Mouse (Mus musculus): ENCODE measurements around the gene Gpr137. TPM values are rescaled to one million over a fixed set of nuclear protein-coding genes. Genes with fewer than 3 reads are reported as not detected.

Gpr137 gene
- total RNA-seq, 2 experiments from 2014 or later, result 56.4 to 56.8 TPM

DNA sequence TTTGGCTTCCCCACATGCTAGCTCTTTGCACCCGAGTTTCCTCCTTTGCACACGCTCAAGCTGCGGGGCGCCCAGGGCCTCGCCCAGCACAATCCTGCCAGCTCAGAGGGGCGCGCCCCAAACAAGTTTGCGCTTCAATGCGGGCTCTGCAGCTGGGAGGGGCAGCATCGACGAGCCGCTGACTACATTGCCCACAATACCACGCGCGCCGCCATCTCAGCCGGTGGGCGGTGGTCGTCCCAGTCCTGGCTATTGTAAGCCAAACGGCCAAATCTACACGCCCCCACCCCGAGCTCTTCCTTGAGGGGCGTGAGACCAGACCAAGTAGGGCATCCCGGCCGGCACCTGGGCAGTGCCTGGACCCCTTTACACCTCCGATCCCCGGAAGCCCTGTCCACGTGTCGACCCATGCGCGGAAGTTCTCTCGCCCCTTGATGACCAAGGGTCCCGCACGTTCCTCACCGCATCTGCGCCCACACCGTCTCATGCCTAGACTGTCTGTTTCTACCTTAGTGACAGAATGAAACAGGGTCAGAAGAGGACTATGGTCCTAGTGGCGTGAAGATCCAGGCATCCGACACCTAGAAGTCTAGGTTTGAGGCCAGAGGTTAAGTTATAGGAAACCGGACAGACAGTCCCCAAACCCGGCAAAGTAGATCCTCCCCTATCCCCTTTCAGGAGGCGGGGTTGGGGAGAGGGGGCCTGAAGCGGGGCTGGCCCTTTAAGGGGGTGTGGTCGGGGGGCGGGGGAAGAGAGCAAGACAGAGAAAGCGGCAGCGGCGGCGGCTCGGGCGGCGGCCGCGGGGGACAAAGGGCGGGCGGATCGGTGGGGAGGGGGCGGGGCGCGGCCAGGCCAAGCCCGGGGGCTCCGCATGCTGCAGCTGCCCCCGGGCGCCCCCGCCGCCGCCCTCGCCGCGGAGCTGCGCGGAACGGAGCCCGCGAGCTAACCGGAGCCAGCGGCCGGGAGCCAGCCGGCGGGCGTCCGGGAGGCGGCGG lies 32.2 kb upstream of the Gpr137 start, which contains the start of gene Ppp1r14b:
Gene Ppp1r14b (plus strand): TSS at position 758 of the 995 bp plus-strand sequence.
- DNase-seq (ENCODE audit: low spot score in 2 of 2), result peak; percentile 71 to 73

DNA sequence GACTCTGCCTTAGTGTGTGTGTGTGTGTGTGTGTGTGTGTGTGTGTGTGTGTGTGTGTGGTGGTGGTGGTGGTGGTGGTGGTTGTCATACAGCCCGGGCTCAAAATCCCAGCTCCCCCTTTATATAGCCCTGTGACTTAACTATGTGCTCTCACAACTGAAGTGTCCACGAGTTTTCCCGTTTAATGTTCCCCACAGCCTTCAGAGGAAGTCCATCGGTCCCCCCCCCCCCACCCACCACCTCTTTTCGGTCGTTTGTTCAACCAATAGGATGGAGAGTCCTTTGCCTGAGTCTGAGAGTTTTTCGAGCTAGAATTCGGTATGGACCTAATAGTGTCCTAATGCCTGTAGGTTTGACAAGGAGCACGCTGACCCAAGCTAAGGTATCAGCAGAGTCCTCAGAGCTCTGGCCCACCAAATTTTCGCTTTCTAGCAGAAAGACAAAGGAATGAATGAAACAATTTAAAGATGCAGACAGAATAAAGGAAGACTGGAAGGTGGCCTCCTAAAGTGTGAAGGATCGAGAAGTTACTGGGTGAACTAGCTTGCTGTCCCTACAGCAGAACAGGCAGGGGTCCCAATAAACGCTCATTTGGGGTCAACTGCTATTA lies 31.4 kb upstream of the Gpr137 start:
- DNase-seq (ENCODE audit: low spot score in 2 of 2), result no peak

DNA sequence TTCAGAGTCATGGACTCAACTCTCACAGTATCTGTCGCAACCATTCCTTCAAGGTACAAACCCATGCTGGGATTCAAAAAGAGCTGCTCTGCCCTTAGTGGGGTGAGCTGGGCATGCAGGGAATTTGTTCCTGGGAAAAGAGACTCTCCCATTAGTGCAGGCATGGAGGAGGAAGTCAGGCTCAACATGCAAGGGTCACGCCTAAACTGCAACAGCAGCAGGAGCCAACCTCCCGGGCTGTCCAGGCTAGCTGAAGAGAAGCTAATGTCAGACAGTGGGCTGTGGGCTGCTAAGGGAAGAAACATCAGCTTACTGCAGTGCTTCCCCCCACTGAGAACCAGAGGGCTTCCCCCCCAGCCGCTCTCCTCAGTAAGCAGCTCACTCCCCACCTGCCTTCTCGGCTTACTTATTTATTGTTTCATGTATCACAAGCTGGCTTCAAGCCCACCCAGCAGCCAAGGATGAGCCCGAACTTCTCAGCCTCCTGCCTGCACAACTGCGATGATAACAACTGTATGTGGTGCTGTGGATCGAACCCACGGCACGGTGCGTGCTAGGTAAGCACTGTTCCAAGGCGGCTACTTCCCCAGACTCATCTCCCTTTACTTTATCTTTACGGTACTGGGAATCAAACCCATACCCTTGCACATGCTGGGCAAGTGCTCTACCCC lies 30.1 kb upstream of the Gpr137 start:
- DNase-seq (ENCODE audit: low spot score in 2 of 2), result no peak

DNA sequence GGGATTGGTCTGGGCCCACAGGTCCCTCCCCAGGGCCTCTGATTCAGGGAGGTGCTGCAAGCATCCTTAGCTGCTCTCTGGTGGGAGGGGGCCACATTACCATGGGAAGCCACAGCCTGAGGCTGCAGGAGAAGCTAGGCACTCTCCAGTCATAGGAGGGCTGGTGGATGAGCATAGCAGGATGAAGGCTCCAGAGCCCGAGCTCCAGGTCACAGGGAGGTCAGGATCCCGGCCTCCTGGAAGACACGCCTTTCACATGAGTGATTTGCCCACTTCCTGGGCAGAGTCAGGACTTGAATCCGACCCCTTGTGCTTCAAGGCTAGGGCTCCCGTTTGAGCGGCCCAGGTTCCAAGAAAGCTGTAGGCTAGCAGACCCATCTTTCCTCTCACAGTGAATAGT lies 29.4 kb upstream of the Gpr137 start:
- no peak for DNase-seq (ENCODE audit: low spot score in 2 of 2)

DNA sequence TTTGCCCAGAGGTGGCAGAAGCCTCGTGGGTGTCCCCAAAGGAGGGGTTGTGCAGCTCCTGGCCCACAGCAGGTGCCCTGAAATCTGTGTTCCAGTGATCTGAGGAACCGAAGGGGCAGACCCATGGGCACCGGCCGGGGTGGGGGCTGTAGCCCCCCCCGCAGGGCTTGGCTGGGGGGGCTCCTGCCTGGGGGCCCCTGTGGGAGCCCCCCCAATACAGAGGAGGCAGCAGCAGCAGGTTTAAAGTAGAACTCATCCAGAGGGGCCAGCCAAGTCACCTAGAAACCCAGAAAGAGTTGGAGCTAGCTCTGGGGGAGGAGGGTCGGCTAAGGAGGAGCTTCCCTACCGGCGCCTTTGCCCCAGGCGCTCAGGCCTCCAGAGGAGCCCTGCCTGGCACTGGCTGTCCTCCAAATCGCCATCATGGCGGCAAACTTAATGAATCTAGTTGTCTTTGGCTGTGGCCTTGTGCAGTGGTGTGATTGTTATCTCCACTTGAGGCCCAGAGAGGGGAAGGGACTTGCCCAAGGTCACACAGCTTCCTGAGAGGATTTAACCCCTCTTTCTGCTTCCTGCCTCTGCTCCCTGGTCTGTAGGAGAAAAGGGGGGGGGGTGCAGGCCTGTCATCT lies 28.3 kb upstream of the Gpr137 start:
- DNase-seq (ENCODE audit: low spot score in 2 of 2), result no peak

DNA sequence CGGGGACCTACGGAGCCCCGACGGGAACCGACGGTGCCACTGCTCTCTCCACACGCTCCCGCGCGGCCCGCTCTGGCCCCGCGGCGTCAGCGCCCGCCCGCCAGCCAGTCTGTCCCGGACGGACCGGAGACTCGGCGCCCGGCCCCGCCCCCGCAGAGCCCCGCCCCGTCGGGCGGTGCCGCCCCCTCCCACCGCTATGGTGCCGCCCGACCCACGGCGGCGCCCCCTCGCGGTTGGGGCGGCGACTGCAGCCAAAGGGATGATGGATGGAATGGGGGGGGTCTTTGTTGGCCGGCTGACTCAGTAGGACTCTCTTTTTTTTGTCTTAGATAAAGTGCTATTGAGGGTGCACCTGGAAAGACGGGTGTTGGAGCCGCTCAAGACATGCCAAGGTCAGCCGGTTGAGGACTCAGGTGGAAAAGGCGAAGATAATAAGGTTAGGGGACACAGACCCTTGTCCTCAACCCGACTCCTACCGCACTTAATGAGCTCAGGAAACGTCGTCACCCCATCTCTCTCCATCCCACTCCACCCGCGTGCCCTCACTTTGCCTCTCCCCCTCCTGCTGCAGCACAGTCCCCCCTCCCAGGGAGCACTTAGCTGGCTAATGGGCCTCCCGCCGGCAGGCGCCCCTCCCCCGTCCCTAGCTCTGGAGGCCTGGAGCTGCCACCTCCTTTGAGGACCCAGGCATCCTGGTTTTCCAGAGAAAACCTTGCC lies 27.5 kb upstream of the Gpr137 start:
- peak; percentile 80 to 90 for DNase-seq (ENCODE audit: low spot score in 2 of 2)

DNA sequence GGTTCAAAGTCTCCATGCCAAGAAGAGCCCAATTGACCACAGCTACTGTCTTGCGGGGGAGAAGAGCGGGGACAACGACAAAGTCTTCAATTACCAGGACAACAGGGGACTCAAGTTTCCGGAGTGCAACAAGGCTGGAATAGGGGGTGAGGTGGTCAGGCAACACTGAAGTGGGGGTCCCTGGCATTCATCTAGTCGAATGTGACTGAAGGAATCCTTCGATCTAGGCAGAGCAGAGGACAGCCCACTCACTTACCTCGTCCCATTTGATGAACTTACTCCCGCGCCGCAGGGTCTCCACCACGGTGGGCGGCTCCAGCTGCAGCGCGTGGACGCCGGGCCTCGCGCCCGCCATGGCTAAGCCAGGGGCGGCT lies 27.0 kb upstream of the Gpr137 start:
- DNase-seq (ENCODE audit: low spot score in 2 of 2), result no peak

DNA sequence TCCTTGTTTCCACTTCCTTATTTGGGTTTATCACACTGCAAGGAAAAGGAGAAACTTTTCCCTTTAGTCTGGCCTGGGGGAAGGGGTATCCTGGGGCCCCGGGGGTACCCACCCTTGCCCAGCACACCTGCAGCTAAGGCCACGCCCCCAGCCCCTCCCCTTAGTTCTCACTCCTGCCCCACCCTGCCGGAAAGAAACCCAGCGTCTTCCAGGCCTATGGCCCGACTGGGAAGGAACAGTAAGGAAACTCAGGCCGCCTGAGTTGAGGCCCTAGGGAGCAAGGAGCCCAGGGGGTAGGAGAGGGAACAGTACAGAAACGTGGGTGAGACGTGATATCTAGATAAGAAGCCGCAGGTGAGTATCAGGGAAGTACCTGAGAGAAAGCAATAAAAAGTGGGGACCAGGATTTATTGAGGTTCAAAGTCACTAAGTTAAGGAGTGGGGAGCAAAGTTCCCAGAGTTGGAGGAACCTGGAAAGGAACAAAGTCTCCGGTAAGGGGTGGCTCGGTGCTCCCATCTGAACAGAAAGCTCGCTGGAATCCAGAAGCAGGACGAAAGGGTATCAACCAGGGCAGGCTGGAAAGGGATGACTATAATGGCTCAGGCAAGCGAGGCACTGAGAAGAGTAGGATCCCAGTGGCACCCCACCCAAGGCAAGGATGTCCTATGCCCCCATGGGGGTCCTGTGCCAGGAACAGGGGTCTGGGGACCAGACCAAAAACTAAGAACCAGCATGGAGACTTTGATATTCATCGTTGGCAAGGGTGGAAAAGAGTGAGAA lies 26.4 kb upstream of the Gpr137 start:
- peak in 1 of 2 experiments; percentile 35 for DNase-seq (ENCODE audit: low spot score in 2 of 2)

DNA sequence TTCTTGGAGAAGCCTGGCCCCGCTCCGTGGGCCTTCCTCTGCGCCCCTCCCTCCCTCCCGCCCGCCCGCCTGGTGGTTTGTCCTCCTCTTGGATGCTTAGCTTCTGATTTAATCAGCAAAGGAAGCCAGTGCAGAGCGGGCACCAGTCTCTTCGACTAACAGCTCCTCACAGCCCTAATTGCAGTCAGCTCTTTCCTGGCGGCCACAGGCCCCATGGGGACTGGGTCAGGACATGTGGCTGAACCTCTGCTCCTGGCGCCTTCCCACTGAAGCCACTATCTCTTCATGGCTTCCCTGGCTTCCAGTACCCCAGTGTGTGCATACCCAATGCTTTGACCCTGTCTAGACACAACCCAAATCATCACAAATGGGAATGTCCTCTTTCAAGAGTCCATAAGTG lies 14.2 kb upstream of the Gpr137 start:
- DNase-seq (ENCODE audit: low spot score in 2 of 2), result no peak

DNA sequence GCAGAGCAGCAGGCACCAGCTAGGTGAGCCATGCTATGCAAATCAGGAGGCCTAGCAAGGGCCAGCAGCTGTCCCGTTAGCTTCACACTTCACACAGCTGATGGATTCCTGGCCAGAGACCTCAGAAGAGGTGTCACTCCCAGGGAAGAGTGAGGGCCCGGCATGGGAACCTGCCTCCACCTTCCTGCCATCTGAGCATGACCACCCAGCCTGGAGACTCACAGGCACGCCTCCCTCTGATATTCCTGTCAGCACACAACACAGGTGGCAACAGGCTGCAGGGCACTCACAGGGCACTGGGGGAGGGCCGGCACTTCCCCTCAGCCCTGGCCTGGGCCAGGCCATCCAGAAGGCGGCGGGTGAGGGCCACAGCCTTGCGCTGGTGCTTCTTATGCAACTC lies 13.1 kb upstream of the Gpr137 start:
- DNase-seq (ENCODE audit: low spot score in 2 of 2), result no peak

DNA sequence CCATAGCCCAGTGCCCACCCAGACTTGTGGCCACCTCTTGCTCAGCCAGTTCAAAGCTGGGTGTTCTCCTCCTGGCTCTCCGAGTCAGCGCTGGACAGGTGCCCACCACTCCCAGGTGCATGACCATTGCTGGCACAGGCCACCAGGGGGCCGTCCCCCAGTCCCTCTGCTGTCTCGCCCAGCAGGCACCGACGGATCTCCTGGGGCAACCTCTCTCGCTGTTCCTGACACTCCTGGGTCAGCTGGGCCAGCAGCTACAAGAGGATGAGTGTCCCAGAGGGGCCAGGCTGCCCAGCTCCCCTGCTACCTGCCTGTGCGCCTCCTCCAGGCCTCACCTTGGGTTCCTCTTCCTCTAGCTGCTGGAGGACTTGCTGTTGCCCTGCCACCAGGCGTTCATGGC lies 11.8 kb upstream of the Gpr137 start:
- DNase-seq (ENCODE audit: low spot score in 2 of 2), result peak in 1 of 2 experiments; percentile 57

DNA sequence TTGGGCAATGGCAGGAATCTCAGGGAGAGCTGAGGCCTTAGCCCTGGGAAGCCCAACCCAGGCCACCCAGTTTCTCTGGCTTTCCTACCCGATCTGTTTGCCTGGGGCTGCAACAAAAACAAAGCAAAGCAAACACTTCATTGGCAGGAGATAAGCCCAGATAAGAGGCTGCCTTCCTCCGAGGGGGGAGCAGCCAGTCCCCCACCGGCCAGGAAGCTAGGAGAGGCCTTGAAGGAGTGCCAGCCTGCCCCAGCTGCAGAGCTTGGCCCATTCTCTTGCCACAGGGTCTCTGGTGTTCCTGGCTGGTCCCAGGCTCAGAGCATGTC lies 10.4 kb upstream of the Gpr137 start:
- peak; percentile 56 to 58 for DNase-seq (ENCODE audit: low spot score in 2 of 2)

DNA sequence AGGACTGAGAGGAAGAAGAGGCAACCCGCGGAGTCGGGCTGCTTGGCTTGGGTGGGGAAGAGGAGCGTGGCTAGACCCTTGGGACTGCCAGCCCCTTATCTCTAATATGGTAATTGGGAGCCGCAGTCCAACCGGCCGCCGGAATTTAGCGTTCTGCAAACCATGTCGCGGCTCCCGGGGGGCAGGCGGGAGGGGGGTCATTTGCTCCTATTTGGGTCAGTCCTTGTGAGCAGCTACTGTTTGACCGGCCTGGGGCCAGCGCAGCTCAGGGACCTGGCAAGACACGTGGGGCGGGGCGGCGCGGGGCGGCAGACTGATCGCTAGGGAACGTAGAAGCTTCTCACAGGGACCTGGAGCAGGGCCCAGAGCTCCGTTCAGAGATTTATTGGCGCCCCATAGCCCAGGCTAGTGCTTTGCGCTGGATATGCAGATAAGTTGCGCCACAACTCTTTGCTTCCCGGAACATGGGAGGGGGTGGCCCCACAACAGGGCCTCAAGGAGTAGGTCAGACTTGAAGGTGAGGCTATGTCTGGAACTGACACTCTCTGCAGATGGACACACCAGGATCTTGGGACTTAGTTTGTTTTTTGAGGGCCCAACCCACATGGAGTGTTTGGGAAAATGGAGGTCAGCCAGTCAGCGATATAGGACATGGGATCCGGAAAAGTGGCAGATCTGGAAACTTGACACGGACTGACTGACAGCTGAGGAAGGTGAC lies 9.9 kb upstream of the Gpr137 start:
- peak; percentile 78 to 83 for DNase-seq (ENCODE audit: low spot score in 2 of 2)

DNA sequence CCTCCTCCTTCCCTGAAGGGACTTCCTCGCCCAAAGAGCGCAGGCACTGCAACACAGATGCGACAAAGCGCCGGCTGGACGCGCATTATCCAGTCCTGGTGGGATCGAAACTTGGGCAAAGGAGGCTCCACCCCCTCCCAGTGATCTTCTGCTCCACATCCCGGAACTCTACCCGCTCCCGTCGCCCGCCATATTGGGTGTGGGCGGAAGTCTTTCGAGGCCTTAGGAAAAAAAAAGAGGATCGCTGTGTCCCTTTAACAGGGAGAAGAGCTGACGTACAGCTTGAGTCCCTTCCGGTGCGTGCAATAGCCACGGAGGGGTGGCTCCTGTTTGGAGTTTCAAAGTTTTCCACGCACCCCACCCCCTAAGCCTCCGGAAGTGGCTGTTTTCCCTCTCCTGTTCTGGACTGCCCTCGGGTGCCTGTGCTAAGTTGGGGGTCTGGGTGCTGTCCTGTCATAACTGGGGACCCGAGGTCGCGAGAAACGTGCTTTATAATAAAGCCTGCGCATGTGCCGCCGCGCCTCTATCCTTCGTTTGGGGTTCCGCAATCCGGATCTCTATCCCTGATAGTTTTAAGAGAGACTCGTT lies 9.2 kb upstream of the Gpr137 start:
- peak; percentile 87 to 90 for DNase-seq (ENCODE audit: low spot score in 2 of 2)

DNA sequence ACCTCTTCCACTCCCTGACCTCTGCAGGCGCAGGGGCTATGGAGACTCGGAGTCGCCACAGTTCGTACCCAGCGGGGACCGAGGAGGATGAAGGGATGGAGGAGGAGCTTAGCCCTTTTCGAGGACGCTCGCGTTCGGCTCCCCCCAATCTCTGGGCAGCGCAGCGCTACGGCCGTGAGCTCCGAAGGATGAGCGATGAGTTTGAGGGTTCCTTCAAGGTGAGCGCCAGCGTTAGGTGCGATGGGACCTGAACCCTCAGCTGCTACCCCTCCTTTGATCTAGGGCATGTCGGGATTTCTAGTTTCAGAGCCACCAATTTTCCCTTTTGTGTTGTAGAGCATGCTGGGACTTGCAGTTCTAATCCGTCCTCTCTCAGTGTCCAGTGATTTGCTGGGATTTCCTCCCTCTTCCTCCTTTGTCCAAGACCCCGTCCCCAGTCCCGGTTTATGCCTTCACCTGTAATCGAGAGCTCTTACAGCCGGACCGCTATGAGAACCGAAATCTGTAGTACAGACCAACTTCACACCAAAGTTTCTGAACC lies 8.4 kb upstream of the Gpr137 start:
- DNase-seq (ENCODE audit: low spot score in 2 of 2), result peak; percentile 44 to 62

DNA sequence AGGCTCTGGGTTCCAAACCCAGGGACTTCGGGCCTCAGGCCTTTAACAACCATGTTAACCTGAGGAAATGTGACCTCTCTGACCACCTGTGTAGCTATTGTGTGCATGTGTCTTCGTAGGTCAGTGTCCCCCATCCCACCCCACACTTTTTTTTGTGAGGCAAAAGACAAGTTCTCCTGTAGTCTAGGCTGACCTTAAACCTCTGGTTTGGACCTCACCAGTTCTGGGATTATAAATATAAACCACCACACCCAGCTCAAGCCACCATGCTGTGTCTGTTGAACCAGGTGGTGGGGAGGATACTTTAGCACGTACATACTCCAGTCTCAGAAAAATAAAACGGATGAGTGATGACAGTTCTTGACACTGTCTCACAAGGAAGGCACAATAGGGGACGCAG lies 7.7 kb upstream of the Gpr137 start:
- DNase-seq (ENCODE audit: low spot score in 2 of 2), result peak in 1 of 2 experiments; percentile 19

DNA sequence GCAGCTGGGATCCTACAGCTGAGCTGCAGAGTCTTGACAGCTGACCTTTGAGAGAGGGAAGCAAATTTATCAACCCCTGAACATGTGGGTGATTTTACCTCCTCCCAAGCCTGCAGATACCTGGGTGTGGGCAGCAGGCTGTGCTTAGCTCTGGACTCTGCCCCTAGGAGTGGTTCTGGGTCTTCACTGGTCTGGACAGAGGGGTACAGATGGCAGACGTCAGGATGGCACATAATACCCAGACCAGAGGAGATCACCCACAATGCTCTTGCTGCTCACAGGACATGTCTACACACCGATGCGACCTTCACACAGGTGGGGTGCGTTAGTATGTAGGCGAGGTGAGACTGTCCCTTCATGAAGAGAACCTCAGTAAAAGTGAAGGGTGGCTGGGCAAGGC lies 7.3 kb upstream of the Gpr137 start:
- DNase-seq (ENCODE audit: low spot score in 2 of 2), result no peak

DNA sequence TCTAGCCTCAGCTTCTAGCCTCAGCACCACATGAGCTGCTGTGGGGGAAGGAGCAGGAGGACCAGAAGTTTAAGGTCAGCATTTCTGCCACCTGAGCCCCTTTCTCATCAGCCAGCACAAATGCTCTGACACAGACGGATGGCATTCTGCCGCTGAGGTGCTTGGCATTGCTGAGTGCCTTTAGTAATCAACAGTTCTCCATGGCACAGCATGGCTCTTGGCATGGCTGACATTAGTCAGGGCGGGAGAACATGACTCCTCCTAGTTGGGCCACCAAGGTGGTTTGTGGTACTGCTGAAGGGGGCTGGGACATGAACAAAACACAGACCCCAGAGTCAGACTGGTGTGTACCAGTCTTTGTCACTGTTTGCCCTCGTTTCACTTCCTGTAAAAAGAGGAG lies 5.9 kb upstream of the Gpr137 start:
- no peak for DNase-seq (ENCODE audit: low spot score in 2 of 2)

DNA sequence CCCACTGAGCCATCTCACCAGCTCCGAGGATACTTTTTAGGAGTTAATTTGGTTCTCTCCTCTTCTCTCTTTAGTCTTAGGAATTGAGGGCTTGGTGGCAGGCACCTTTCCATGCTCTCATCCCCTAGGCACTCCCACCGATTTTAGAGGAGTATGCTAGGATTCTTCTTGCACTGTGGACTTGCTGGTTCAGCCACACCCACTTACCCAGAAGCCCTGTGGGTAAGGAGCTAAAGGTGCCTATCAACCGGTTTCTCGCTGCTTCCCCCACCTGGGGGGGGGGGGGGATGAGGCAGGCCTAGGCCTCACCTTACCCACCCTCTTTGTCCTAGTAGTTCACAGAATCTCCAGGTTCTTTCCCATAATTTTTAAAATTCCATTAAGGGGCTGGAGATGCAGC lies 5.5 kb upstream of the Gpr137 start:
- no peak for DNase-seq (ENCODE audit: low spot score in 2 of 2)
